Mouse (Mus musculus) left cerebral cortex, postnatal 4 days (tissue): ENCODE measurements around the gene Nuak2. TPM values are rescaled to one million over a fixed set of nuclear protein-coding genes. Genes with fewer than 3 reads are reported as not detected.
"Not testable (repeated sequence)": the region's sequence is repeated elsewhere in the genome, so short reads cannot be mapped to it uniquely, and the experiment has no call there.

ENCODE experiments used
- DNase-seq: peaks from one replicate; pipeline ENCODE4 v3.0.0-alpha.2; 2022
- intact Hi-C: fragments of 180-260 bp; cut with DNase I; formaldehyde crosslinking; loops from one replicate; pipeline ENCODE4 v1.15.1; 2025
- total RNA-seq, 2 experiments: library from RNA; stranded (reverse); gene quantifications; 2 replicates each; pipeline ENCODE4 v1.2.3; 2021

The Nuak2 gene
- total RNA-seq, 2 experiments from 2014 or later: 2.6 to 3.2 TPM

- no peak for DNase-seq
- intact Hi-C loops: no loop called here
Measured at GRCm38 (mm10) chr1:132348401-132348800, 32.5 kb downstream of the Nuak2 start.

DNA sequence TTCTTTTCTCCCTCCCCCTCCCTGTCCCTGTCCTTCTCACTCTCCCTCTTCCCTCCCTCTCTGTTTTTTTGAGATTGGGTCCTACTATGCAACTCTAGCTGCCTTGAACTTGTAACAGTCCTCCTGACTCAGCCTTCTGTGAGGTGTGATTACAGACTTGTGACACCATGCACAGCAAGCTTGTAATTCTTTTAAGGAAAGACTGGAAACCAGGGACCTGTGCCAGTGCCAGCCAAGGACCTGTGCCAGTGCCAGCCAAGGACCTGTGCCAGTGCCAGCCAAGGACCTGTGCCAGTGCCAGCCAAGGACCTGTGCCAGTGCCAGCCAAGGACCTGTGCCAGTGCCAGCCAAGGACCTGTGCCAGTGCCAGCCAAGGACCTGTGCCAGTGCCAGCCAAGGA, 33.1 kb downstream of the Nuak2 start:
- DNase-seq, intact Hi-C loops: not testable (repeated sequence)

- DNase-seq, intact Hi-C loops: not testable (repeated sequence)
Measured at GRCm38 (mm10) chr1:132349601-132350000, 33.7 kb downstream of the Nuak2 start.

DNA sequence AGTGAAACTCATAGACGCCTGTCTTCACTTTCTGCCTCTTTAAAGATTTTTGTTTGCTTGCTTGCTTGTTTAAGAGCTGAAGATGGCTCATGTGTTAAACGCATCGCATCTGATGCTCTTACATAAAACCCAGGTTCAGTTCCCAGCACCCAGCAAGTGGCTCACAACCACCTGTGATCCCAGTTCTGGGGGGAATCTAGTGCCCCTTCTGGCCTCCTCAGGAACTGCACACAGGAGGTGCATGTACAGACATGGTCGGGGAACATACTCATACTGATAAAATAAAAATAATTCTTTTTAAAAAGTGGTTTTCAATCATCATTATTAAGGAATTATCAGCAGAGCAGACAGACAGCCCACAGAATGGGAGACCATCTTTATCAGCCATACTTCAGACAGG, 35.1 kb downstream of the Nuak2 start:
- DNase-seq: no peak
- intact Hi-C loops: loop anchor here (10.0 kb wide), 2 partner anchors 196 to 366 kb away; no protein-coding TSS in a partner anchor

GRCm38 (mm10) chr1:132353389-132353788, 37.5 kb downstream of the Nuak2 start:
- intact Hi-C loops: loop anchor here (10.0 kb wide), 2 partner anchors 199 to 369 kb away; no protein-coding TSS in a partner anchor
- DNase-seq: no peak

DNA sequence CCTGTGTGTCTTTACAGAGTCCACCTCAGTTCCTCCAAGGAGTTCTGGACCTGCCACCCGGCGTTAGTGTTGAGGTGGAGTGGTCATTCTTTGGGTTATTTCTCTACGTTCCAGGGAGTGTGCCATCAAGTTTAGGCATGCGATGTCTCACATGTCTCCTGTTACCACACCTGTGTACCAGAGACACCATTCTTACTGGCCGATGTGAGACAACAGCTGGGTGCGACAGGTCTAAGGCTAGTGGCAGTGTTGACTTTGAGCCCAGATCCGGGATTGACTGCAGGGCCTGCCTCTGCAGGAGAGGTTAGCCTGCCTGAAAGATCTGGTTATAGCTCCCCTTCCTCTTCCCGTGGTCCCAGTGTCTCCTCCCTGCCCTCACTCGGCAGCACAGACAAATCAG, 38.3 kb downstream of the Nuak2 start:
- DNase-seq: no peak
- intact Hi-C loops: loop anchor here (10.0 kb wide), 2 partner anchors 199 to 369 kb away; no protein-coding TSS in a partner anchor

DNA sequence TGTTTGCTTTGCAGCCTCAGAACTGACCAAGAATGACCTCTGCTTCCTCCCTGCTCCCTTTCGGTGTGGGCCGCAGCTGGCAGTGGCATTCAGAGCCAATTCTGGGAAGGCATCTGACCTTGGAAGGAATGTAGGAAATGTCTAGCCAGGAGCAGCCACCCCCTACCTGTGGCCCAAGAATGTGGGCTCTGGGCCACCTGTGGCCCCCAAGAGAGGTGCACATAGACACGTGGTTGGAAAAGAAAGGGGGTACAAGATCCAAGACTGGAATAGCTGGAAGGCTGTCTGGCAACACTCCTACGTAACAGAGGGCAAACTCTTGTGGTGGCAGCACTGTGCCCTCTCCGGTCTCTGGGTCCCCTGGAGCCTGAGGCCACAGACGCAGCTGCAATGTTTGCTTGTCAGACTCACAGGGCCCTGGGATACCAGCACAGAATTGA, 39.3 kb downstream of the Nuak2 start:
- intact Hi-C loops: loop anchor here (5.0 to 10.0 kb wide), 4 partner anchors 43 to 370 kb away; no protein-coding TSS in a partner anchor

DNA sequence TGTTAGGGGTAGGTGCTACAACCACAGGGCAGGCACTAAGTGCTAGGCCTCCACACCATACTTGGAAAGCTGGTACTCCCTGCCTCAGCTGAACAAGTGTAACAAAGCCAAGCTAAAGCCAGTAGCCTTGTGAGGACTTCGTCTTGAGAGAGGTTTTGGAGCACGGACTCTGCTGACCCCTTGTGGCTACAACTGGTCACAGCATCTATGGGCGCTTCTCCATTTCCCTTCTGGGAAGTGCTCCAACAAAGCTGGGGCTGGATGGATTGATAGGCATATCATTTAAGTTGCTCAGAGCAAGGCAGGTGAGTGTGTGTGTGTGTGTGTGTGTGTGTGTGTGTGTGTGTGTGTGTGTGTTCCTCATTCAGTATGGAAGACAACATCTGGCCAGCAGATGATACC, 39.9 kb downstream of the Nuak2 start:
- DNase-seq: peak; percentile 85
- intact Hi-C loops: loop anchor here (5.0 to 10.0 kb wide), 4 partner anchors 44 to 371 kb away; no protein-coding TSS in a partner anchor

More for the DNA sequence above, 39.3 kb downstream of the Nuak2 start:
- no peak for DNase-seq

DNA sequence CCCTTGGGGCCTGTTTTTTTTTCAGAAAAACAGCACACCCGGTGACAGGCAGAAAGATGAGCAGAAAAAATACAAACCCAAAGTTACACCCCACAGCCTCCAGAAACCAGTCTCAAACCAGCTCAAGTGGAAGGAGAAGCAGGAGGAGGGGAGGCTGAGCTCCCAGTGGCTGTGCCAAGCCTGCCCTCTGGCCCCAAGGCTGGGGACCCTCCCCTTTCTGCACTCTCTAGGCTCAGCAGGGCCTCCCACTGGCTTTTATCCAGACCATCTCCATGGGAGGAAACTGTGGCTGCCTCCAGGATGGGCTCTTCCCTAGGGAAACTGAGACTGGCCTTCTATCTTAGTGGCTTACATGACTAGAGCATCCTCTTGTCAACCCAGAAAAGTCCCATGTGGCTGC, 40.9 kb downstream of the Nuak2 start:
- intact Hi-C loops: loop anchor here (5.0 to 10.0 kb wide), 4 partner anchors 45 to 372 kb away; no protein-coding TSS in a partner anchor
- DNase-seq: no peak

DNA sequence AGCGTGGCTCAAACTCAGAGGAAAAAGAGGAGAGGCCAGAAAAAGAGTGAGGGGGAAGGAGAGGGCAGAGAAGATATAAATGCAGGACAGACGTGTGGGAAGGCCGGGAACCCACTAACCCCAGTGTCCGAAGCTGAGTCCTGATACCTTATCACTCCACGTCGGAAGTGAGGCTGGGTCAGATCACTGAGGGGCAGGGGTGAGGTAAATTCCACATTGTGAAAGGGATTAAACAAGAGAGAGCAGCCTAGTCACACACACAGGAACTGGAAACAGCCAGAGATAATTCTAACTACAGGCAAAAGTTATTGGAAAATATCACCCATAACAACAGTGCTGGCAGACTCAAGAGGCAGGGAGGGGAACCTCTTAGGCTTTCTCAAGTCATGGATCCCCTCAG, 46.0 kb downstream of the Nuak2 start:
- DNase-seq: no peak
- intact Hi-C loops: loop anchor here (10.0 kb wide), 2 partner anchors 113 to 233 kb away; partner anchors contain the start of gene Rbbp5

DNA sequence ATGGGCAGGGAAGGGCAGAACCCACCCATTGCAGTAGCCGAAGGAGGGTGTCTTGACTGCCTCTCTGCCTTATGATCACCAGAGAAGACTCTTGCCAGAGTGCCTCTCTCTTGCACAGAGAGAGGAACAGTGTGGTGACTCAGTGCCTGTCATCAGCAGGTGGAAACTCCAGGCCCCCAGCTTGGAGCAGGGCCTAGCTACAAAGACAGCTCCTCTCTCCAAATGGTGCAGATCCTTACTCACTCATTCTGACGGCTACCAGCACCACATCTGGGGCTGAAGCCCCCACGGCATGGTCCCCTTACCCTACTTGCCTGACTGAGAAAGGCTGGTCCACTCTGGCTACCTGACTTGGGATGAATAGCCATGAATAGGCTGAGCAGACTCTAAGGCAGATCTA, 48.5 kb downstream of the Nuak2 start:
- intact Hi-C loops: loop anchor here (10.0 kb wide), 2 partner anchors 110 to 230 kb away; partner anchors contain the start of gene Rbbp5
- DNase-seq: no peak

GRCm38 (mm10) chr1:132364896-132365557, 49.1 kb downstream of the Nuak2 start:
- peak; percentile 46 for DNase-seq

DNA sequence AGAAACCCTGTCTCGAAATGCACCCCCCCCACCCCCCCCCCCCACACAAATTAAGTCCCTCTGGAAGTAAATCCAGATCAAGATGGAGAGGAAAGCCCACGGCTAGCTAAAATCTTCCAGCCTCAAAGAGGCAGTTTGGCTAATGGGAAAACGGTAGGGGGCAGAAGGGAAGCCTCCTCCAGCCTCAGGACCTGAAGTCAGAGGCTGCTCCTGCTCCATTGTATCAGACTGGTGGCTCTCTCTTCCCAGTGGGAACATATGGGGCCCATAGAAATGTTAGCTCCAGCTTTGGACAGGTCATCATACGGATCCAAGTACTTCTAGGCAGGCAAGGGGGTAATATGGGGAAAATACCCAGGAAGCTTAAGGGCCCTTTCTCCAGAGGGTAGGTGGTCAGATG, 49.7 kb downstream of the Nuak2 start:
- intact Hi-C loops: loop anchor here (10.0 kb wide), 2 partner anchors 109 to 229 kb away; partner anchors contain the start of gene Rbbp5
- no peak for DNase-seq

More at GRCm38 (mm10) chr1:132364896-132365557, 49.1 kb downstream of the Nuak2 start:
- intact Hi-C loops: loop anchor here (10.0 kb wide), 2 partner anchors 110 to 230 kb away; partner anchors contain the start of gene Rbbp5

DNA sequence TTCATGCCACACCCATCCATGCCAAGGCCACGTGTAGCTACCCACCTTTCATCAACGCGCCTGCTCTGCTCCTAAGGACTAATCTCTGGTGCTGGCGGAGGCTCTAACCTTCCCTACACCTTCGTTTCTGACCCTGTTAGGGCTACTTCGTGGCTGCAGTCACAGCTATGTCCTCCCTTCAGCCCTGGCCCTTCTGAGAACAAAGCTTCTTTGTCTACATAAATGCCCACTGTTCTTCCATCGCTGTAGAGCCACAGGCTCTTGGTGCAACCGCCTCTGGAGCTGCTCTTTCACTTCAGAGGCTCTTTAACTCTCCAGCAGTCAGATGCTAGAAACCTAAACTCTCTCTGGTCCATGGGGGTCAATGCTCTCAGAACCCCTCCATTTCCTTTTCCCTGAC, 50.3 kb downstream of the Nuak2 start:
- no peak for DNase-seq
- intact Hi-C loops: loop anchor here (10.0 kb wide), 2 partner anchors 109 to 229 kb away; partner anchors contain the start of gene Rbbp5

- intact Hi-C loops: loop anchor here (10.0 kb wide), 2 partner anchors 108 to 228 kb away; partner anchors contain the start of gene Rbbp5
- DNase-seq: no peak
Measured at GRCm38 (mm10) chr1:132366937-132367336, 51.0 kb downstream of the Nuak2 start.

DNA sequence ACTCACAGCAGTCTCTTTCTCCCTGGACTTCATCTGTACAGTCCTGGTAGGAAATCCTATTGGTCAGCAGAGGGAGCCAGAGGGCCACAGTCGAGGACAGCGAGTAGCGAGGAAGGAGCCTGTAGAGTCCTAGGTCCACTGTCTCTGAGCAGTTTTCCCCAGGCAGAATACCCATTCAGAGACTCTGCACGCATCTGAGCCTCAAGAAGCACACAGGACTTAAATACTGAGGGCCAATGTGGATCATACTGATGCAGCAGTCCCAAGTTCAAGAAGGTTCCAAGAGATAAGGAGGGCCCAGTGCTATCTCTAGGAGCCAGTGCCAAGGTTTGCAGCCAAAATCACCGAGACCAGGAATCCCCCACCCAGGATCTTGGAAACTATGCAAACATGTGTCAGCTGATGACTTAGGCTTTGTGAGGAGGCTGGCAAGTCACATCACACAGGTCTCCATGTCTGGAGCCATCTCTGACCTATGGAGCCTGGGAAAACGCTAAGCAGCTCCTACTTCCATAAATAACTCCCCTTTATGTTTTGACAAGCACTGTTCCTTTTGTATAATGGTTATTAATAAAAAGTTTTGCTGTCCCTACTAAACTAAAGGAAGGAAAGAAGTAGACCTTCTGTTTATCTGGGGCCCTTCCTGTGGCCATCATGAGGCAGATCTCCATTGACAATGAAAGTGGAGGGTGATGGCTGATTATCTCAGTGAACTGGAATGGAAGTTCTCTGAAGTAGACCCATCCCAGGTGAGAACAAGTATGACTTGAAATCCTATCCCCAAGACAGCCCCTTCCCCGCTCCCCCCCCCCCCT, 52.0 kb downstream of the Nuak2 start:
- DNase-seq: peak; percentile 87
- intact Hi-C loops: loop anchor here (10.0 kb wide), 2 partner anchors 107 to 227 kb away; partner anchors contain the start of gene Rbbp5

DNA sequence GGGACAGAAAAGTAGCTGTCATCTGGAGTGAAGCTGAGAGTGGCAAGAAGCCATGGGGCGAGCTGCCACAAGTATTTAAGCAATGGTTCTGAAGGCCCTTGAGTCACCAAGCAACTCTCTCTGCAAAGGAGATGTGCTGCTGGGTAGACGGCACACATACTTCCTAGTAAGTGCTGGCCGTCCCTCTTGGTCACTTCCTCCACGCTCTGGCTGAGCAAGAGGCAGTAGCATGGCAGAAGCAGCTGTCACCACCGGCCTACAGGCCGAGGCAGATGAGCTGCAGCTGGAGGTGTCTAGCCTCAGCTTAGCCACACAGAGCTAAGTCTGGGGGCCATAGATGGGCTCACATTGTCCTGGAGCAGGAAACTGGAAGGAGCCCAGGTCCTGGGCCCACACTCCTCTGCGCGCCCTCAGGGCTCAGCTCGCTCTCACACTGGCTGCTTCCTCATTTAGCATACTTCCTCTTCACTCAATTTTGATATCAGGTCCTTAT, 54.8 kb downstream of the Nuak2 start:
- intact Hi-C loops: no loop called here

GRCm38 (mm10) chr1:132371298-132372081, 55.6 kb downstream of the Nuak2 start:
- no peak for DNase-seq
- intact Hi-C loops: no loop called here

More for the DNA sequence above, 54.8 kb downstream of the Nuak2 start:
- no peak for DNase-seq

DNA sequence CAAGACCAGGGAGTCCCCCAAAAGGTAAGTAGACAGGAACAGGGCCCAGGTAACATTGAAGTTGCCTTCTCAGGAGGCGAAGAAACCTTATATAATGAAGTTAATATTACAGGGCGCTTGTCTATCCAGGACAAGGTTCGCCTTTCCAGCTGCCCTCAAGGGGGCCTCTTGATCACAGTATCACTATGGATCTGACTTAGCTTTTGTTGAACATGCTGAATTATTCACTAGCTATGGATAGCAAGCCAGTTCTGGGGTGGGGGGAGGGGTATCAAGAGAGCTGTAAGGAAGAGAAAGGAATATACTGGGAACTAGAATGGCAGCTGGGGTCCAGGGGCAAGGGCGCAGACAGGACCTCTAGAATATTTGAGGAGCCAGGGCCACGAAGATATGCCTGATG, 56.4 kb downstream of the Nuak2 start:
- intact Hi-C loops: no loop called here
- no peak for DNase-seq
